Mouse (Mus musculus) neural tube, embryonic 10.5 days (tissue): Measurements from ENCODE around the gene Ddx3y.
A peak's percentile ranks its signal among the peaks of the same experiment; 100 is the strongest.

ENCODE experiments used
- DNase-seq: peaks from one replicate; pipeline ENCODE4 v3.0.0-alpha.2; 2017; ENCODE audit warnings: low spot score; ENCODE audit errors: extremely low spot score

Ddx3y gene

DNA sequence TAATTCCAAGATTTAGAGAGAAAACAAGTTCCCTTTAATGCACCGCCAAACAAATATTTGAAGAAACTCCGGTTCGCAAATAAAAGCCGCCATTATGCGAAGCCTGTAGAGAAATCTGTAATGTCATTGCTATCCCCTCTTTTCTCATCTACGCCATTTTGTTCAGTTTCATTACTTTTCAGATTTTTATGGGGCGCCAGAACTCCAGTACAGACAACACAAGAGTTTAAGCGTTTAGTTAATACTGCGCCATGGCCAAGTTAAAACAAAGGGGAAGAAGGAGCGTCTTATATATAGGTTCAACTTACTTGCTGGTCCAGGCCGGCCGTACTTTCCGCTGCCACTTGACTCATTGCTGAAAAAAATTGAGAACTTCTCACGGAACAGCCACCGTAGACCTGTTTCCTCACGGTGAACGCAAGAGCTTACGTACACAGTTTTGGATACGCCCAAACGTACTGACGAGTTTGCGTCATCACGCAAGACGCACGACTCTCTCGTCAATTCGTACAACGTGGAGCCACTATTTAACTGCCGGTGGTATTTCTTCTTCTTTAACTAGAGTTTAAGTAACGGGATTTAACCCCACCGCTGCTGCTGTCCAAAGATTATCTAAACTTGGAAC is at the start of gene Ddx3y:
Ddx3y (minus strand) TSS at position 459 of the 625 bp plus-strand sequence.
- peak; percentile 36 for DNase-seq

DNA sequence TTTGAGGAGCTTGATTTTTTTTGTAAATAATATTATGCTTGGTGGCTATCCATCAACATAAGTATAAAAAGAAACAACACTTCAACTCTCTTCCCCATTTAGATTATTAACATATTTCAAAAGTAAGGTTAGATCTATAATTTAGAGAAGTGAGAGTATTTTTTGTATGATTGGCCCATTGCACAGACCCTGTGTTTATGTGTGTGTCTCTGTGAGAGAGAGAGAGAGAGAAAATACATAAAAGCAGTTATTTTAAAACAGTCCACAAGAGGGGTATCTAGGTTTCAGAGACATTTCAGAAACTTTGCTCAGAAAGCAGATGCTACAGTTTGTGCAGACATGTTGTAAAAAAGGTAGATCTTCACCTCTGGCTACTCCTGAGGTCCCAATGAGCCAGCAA is 7.3 kb upstream of the Ddx3y start:
- DNase-seq = no peak

DNA sequence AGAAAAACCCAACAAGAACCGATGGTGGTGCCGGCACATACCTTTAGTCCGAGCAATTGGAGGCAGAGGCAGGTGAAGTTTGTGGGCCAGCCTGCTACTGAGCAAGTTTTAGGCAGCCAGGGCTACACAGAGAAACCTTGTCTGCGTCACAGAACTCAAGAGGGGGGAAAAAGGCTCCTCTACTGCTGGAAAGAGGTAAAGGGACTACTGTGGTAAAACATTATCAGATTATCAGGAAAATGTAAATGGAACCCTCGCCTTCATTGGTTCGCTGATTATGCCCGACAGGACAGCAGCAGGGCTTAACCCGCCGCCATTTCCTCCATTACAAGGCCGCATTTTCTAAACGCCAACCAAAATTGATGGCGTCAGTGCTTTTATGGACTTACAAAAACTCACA is 694 bp downstream of the Ddx3y start:
- DNase-seq = peak; percentile 15

DNA sequence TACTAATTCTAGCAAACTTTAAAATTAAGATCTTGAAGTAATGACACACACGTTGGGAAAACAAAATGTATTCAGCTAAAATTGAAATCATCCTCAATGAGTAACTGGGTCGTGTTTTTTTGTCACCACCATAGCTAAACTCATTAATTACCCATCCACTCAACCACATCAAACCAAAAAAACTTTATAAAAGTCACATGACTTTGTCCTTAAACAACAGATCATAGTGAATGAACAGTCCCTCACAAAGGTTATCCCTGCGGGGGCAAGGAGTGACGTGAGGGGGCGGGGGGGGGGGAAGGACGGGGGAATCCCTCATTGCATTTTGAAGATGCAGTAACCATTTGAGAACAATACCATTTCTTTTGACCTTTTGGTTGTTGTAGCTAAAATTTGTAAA is 40.3 kb downstream of the Ddx3y start:
- DNase-seq = no peak

DNA sequence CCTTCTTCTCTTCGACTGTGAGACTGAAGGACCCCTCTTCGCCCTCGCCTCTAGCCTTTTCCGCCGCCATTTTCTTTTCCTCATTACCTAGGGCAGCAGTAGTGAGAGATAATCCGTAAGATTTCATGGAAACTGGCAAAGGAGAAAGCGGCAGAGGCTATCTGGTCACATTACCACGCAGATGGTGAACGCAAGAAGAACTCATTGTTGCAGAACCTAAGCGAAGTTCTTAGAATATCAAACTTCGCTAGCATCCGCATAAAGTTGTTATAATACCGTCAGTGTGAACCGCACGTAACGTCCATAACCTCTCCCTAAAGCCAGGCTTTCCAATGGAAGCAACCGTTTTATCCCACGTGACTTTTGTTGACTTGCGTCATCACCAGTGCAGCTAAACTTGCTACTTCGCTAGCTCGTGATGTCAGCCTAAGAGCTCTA is 41.0 kb downstream of the Ddx3y start, which contains the start of gene Uty:
Uty (minus strand) TSS at position 334 of the 438 bp plus-strand sequence.
- DNase-seq = peak; percentile 38

DNA sequence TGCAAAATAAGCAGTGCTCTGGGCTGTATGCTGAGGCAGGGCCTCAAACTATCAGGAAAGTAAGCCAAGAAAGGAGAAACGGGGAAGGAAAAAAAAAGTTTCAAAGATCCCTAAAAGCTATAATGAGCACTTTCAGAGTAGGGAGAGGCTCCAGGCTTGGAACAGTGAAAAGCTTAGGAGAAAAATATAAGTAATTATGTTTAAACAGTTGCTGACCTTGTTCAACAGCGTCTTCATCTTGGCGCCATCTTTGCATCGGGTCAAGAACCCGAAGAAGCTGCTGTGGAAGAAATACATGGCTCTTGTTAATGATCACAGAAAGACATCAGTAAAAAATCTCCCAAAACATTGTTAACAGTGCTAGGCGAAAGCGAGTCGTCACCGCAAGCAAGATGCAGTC is 41.5 kb downstream of the Ddx3y start:
- no peak for DNase-seq

DNA sequence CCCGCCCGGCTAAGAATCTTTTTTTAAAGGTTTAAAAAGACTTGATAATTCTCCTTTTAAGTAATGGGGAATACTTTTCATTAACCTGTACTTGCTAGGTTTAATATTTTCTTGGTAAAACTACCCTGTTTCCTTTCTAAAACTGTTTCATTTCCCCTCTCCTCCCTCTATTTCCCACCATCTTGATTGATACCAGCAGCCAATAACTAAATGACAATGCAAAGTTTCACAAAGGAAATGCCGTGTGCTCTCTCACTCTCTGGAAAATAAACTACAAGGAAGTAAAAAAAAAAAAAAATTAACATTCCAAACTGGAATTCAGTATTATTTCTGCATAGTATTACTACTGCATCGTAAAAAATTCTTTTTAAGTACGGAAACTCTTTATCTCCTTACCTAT is 42.0 kb downstream of the Ddx3y start:
- no peak for DNase-seq

DNA sequence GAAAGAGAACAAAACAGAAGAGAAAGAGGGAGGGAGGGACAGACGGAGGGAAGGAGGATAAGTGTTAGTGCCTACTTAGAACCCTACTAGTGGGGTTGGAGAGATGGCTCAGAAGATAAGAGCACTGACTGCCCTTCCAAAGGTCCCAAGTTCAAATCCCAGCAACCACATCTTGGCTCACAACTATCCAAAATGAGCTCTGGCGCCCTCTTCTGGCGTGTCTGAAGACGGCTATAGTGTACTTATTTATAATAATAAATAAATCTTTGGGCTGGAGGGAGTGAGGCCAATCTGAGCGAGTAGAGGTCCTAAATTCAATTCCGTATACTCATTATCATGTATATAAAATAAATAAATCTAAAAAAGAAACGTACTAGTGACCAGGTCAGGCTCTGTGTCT is 66.4 kb downstream of the Ddx3y start:
- DNase-seq = no peak
